Mouse (Mus musculus) spleen, adult 2 months (tissue): ENCODE data around the gene Pacsin2. TPM values are rescaled to one million over a fixed set of nuclear protein-coding genes. Genes with fewer than 3 reads are reported as not detected.

Experiments
- DNase-seq, 2 experiments: peaks; one replicate each; pipeline versions ENCODE4 v3.0.0 to v3.0.0-alpha.2; 2012 to 2021; ENCODE audit warnings: low spot score in 2 of 2, low read depth in 1 of 2
- H3K27ac ChIP-seq: fragments of 200-500 bp; 2 replicates; pipeline ENCODE4 v1.5.1; 2012; ENCODE audit warnings: low read length, inconsistent platforms; ENCODE audit not compliant: insufficient read depth
- H3K27me3 ChIP-seq: fragments of 200-500 bp; 2 replicates; pipeline ENCODE4 v1.6.1; 2012; ENCODE audit warnings: mild to moderate bottlenecking, moderate library complexity, low read length, inconsistent platforms; ENCODE audit not compliant: control insufficient read depth, insufficient read depth
- H3K36me3 ChIP-seq: fragments of 200-500 bp; 2 replicates; pipeline ENCODE4 v1.6.1; 2012; ENCODE audit warnings: mild to moderate bottlenecking, low read length, inconsistent platforms; ENCODE audit not compliant: control insufficient read depth, insufficient read depth
- H3K4me1 ChIP-seq: fragments of 200-500 bp; 2 replicates; pipeline ENCODE4 v1.6.1; 2011; ENCODE audit warnings: inconsistent platforms; ENCODE audit not compliant: control insufficient read depth, insufficient read depth, insufficient read length
- H3K4me3 ChIP-seq: fragments of 200-500 bp; 2 replicates; pipeline ENCODE4 v1.5.1; 2011; ENCODE audit warnings: mild to moderate bottlenecking, inconsistent platforms; ENCODE audit not compliant: insufficient read depth, insufficient read length; ENCODE audit errors: extremely low read depth
- CTCF ChIP-seq: fragments of 200-500 bp; IDR thresholded peaks from 2 replicates; pipeline ENCODE4 v1.5.1; 2011; ENCODE audit warnings: mild to moderate bottlenecking, inconsistent platforms; ENCODE audit not compliant: insufficient read depth, insufficient read length, insufficient replicate concordance; ENCODE audit errors: extremely low read depth
- POLR2A ChIP-seq: fragments of 200-500 bp; IDR thresholded peaks from 2 replicates; pipeline ENCODE4 v1.6.1; 2011; ENCODE audit warnings: low read depth, low read length, inconsistent platforms
- WGBS: fragments of 180-500 bp; shearing (Covaris S2); methylation state at CpG from one replicate; pipeline ENCODE4 v1.1.7; 2018; 5-methylcytosine and 5-hydroxymethylcytosine counted together
- polyA plus RNA-seq: library from polyadenylated mRNA; depleted of rRNA; stranded (reverse); fragments of >200 nt; gene quantifications from 2 replicates; pipeline ENCODE4 v1.2.3, GENCODE M21; 2012

The Pacsin2 gene
- polyA plus RNA-seq, 1 experiment, result 27.6 TPM

DNA sequence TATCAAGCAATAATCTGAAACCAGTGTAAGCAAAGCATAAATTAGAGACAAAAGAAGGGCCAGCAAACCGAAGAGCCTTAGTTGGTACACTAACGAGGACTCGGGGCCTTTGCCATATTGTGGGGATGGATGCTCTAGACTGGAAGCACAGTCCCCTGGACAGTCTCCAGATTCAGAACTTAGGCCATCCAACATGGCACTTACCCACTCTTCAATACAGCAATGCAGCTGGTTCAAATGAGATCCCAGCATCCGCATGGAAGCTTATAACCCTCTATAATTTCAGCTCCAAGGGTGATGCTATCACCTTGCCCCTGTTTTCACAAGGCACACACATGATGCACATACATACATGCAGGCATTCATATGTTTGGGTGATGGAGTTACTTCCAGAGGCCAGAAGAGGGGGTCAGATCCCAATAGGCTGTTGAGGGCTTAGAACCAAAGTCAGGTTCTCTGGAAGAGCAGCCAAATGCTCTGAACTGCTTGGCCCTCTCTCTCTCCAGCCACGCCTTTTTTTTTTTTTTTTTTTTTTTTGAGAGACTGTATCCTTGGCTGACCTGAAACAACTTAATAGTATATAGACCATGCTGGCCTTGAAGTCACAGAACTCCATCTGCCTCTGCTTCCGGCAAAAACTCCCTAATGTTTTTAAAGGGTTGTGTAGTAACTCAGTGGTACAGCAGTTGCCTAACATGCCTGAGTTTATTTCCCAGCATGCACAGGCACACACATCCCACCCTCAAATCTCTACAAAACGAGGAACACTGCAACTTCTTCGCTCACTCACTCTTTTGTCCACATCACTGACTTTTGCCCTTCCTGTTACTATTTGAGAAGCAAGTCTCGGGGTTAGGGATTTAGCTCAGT is 36.9 kb downstream of the Pacsin2 start:
- H3K27me3 ChIP-seq, result no peaks in the 10 kb centered on the region
- DNase-seq, result no peak
- no peak overlapping the region for H3K27ac ChIP-seq
- 73% methylated on average over 9 of the region's 9 CpGs for WGBS
- TF ChIP-seq POLR2A (no peak), CTCF (no peak)
- peaks cover 29% of the 10 kb centered on the region; the same call in 1 of the 2 replicates for H3K4me1 ChIP-seq
- H3K36me3 ChIP-seq, result no peaks in the 10 kb centered on the region
- no peak overlapping the region for H3K4me3 ChIP-seq

DNA sequence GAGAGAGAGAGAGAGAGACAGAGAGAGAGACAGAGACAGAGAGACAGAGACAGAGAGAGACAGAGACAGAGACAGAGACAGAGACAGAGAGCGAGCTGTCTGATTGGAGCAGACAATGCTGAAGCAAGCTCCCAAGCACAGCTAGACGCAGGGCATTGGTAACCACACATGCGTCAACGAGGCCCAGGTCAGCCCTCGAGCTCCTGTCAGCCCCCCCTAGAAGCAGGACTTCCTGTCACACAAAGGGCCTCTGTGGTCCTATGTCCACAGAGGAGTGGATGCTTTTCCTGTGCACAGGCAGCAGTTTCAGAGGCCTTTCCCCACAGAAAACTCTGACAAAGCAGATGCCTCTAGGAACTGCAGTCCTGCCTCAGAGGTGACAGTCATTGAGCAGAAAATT is 38.6 kb downstream of the Pacsin2 start:
- 37% methylated on average over 5 of the region's 5 CpGs for WGBS
- H3K4me1 ChIP-seq, result peaks cover 20% of the 10 kb centered on the region; the same call in 1 of the 2 replicates
- no peak overlapping the region for H3K27ac ChIP-seq

DNA sequence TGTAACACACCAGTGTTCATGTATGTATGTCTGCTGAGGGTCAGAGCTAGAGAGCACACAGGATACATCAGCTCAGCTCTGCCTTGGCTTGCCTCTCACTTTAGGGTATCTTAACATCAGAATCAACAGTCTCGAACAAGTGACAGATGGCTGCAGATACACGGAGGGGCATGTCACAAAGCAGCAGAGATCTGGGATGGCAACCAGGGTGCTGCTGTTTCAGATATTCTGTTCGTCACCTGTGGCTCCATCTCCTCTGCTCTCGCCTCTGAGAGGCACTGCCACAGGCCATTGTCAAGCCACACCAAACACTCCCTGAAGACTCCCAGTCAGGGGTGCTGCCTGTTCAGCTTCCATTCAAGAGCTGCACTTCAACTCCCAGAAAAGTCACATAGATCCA is 39.1 kb downstream of the Pacsin2 start:
- TF ChIP-seq CTCF (no peak), POLR2A (no peak)
- Histone ChIP-seq H3K36me3 (no peaks in the 10 kb centered on the region), H3K4me1 (peaks cover 17% of the 10 kb centered on the region; the same call in 1 of the 2 replicates), H3K27ac (no peak overlapping the region), H3K27me3 (no peaks in the 10 kb centered on the region), H3K4me3 (no peak overlapping the region)
- DNase-seq, result no peak
- 82% methylated on average over 4 of the region's 4 CpGs for WGBS

More for the DNA sequence above, 38.6 kb downstream of the Pacsin2 start:
- TF ChIP-seq CTCF (no peak), POLR2A (no peak)
- no peak for DNase-seq
- no peak overlapping the region for H3K4me3 ChIP-seq
- H3K36me3 ChIP-seq, result no peaks in the 10 kb centered on the region
- no peaks in the 10 kb centered on the region for H3K27me3 ChIP-seq

DNA sequence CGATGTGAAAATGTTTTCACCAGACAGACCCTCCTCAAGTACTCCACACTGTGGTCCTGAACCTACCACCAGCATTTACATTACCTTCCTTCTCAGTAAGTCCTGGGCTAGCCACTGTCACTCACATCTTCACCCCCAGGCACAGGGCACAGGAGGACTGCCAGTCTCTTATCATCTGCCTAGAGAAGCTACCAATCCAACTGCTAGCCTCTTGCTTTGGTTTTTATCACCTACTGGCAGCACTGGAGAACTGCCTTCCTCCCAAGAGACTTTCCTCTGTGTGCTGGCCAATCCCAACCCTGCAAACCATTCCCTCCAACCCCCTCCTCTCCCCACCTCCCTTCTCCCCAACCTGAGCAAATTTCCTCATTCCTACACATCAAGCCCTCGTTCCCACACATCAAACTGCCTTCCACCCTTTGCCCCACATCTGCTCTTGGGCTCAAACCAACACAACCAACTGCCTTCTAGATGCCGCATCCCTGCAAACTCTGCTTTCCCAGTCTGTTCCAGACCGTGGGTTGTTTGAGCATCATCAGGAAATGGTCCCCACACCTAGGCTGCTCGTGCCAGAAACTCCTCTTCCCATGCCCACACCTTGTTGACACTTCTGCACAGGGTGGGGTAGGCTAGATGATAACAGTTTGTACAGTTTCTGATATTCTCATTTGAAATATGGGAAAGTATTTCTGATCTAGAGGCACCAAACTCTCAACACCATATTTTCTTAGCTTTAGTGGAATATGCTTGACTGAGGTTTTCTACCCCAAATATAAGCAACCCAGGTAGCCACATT is 40.6 kb downstream of the Pacsin2 start:
- DNase-seq, result no peak
- TF ChIP-seq POLR2A (no peak), CTCF (no peak)
- H3K27ac ChIP-seq, result no peak overlapping the region; the same call in 1 of the 2 replicates

DNA sequence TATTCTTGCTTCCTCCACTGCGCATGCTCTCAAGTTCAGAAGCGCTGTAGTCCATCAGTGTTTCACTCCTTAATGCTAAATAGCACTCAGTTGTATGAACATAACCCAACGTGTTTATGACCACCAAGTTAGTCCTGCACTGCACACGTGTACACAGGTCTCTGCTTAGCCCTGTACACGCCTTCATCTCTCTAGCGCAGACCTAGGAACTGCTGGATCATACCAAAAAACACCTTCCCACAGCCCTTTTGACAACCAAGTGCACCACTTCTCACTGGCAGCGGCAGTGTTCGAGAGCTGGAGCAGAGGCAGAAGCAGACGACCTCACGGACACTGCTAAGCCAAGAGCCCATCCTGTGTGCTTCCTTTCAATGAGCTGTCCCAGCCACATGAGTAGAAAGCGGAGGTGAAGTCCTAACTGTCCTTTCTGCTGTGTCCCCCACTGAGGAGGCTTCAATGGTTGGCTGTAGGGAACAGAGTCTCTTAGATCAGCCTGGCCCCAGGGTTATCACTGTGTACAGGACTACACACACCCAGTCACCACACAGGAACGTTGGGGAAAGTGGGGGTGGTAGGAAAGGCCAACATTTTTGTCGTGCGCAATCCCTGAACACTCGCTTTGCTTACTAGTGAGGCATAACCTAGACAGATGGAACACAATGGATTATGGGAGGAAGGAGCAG is 42.0 kb downstream of the Pacsin2 start:
- H3K4me1 ChIP-seq, result peaks cover 26% of the 10 kb centered on the region; the same call in 1 of the 2 replicates
- H3K4me3 ChIP-seq, result no peak overlapping the region
- H3K36me3 ChIP-seq, result no peaks in the 10 kb centered on the region
- H3K27ac ChIP-seq, result peak overlapping the region; percentile 44; the same call in 1 of the 2 replicates
- H3K27me3 ChIP-seq, result no peaks in the 10 kb centered on the region
- DNase-seq, result no peak
- TF ChIP-seq CTCF, result no peak
- TF ChIP-seq POLR2A, result no peak
- WGBS, result 85% methylated on average over 15 of the region's 15 CpGs

More for the DNA sequence above, 40.6 kb downstream of the Pacsin2 start:
- H3K4me3 ChIP-seq, result no peak overlapping the region
- WGBS, result 83% methylated on average over 5 of the region's 5 CpGs
- H3K27me3 ChIP-seq, result no peaks in the 10 kb centered on the region
- no peaks in the 10 kb centered on the region for H3K36me3 ChIP-seq
- H3K4me1 ChIP-seq, result peaks cover 25% of the 10 kb centered on the region; the same call in 1 of the 2 replicates

DNA sequence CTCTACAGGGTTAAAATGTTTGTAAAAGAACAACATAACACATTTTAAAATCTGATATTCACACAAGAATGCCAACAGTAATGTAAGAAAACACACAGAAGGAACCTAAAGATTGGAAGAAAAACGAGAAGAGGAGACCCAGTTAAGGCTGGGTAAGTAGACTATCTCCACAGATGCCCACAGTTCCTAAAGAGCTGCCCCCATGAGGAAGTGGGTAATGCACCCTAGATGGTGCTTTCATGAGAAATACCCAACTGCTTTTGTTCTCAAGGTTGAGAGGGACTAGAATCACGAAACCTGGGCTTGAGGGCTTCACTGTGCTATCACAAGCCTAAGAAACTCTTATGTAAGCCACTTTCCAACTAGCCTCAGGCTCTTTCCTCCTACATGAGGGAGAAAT is 44.8 kb downstream of the Pacsin2 start:
- H3K27me3 ChIP-seq, result no peaks in the 10 kb centered on the region
- H3K4me3 ChIP-seq, result no peak overlapping the region
- peak overlapping the region; percentile 47; the same call in 1 of the 2 replicates for H3K27ac ChIP-seq
- no peaks in the 10 kb centered on the region for H3K36me3 ChIP-seq
- H3K4me1 ChIP-seq, result peaks cover 13% of the 10 kb centered on the region; the same call in 1 of the 2 replicates
- TF ChIP-seq POLR2A (no peak), CTCF (no peak)
- WGBS, result 24% methylated on average over 2 of the region's 2 CpGs
- DNase-seq, result no peak
